Mouse (Mus musculus): Measurements from ENCODE around the gene Brix1. TPM values are rescaled to one million over a fixed set of nuclear protein-coding genes. Genes with fewer than 3 reads are reported as not detected.

Gene Brix1
- polyA plus RNA-seq, 1 experiment from 2014 or later = 107 TPM

- 88% methylated on average over 9 of the region's 9 CpGs for WGBS
- no peaks in the 10 kb centered on the region for H3K27me3 ChIP-seq (ENCODE audit: control insufficient read depth, insufficient read depth, low read length)
- no peak overlapping the region for H3K4me3 ChIP-seq (ENCODE audit: low read depth, low read length)
- no peak overlapping the region for H3K9ac ChIP-seq (replicated peaks; ENCODE audit: low read depth, low read length)
- H3K4me2 ChIP-seq (replicated peaks; ENCODE audit: low read depth, low read length) = no peak overlapping the region
- H3K4me1 ChIP-seq (ENCODE audit: control insufficient read depth, insufficient read depth, low read length) = no peaks in the 10 kb centered on the region
- no peak overlapping the region for H3K27ac ChIP-seq (ENCODE audit: low read length)
- ATAC-seq (ENCODE audit: insufficient number of reproducible peaks, insufficient read depth, low FRiP score, low read depth) = no peak
- no peaks in the 10 kb centered on the region for H3K9me3 ChIP-seq (ENCODE audit: control insufficient read depth, low read depth, low read length)
- H3K36me3 ChIP-seq (ENCODE audit: control insufficient read depth, insufficient read depth, low read length) = peaks cover 8% of the 10 kb centered on the region; the same call in 1 of the 2 replicates
These were observed 44.3 kb downstream of the Brix1 start for GRCm38 (mm10) chr15:10441493-10441892.

GRCm38 (mm10) chr15:10439963-10440362 is 45.8 kb downstream of the Brix1 start:
- Histone ChIP-seq H3K27me3 (ENCODE audit: control insufficient read depth, insufficient read depth, low read length) (no peaks in the 10 kb centered on the region), H3K27ac (ENCODE audit: low read length) (no peak overlapping the region), H3K36me3 (ENCODE audit: control insufficient read depth, insufficient read depth, low read length) (peaks cover 2% of the 10 kb centered on the region; the same call in 1 of the 2 replicates), H3K9ac (replicated peaks; ENCODE audit: low read depth, low read length) (no peak overlapping the region), H3K4me3 (ENCODE audit: low read depth, low read length) (no peak overlapping the region), H3K4me2 (replicated peaks; ENCODE audit: low read depth, low read length) (no peak overlapping the region), H3K9me3 (ENCODE audit: control insufficient read depth, low read depth, low read length) (no peaks in the 10 kb centered on the region), H3K4me1 (ENCODE audit: control insufficient read depth, insufficient read depth, low read length) (no peaks in the 10 kb centered on the region)
- no peak for ATAC-seq (ENCODE audit: insufficient number of reproducible peaks, insufficient read depth, low FRiP score, low read depth)
- 71% methylated on average over 6 of the region's 6 CpGs for WGBS

DNA sequence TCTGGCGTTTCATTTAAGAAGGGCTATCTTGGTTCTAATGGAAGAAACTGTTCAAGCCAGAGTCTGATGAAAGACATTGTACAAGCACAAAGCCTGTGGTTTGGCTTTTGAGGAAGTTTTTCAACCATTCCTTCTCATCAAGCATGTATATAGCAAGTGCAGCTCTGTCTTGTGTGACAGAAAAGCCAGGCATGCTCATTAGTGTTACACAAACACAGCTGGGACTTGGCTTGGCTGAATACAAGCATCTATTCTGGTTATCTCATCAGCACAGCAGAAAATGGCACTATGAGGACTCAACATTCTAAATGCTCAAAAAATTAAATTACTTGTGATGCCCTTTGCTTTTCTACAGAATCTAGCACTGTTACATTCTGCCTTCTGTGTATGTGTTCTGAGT is 48.9 kb downstream of the Brix1 start:
- H3K4me3 ChIP-seq (ENCODE audit: low read depth, low read length) = no peak overlapping the region
- no peak overlapping the region for H3K9ac ChIP-seq (replicated peaks; ENCODE audit: low read depth, low read length)
- H3K27me3 ChIP-seq (ENCODE audit: control insufficient read depth, insufficient read depth, low read length) = no peaks in the 10 kb centered on the region
- no peaks in the 10 kb centered on the region for H3K4me1 ChIP-seq (ENCODE audit: control insufficient read depth, insufficient read depth, low read length)
- no peak overlapping the region for H3K4me2 ChIP-seq (replicated peaks; ENCODE audit: low read depth, low read length)
- ATAC-seq (ENCODE audit: insufficient number of reproducible peaks, insufficient read depth, low FRiP score, low read depth) = no peak
- 78% methylated on average over 1 of the region's 1 CpGs for WGBS
- no peak overlapping the region for H3K27ac ChIP-seq (ENCODE audit: low read length)
- H3K9me3 ChIP-seq (ENCODE audit: control insufficient read depth, low read depth, low read length) = no peaks in the 10 kb centered on the region
- H3K36me3 ChIP-seq (ENCODE audit: control insufficient read depth, insufficient read depth, low read length) = peaks cover 2% of the 10 kb centered on the region; the same call in 1 of the 2 replicates

- Histone ChIP-seq H3K27me3 (ENCODE audit: control insufficient read depth, insufficient read depth, low read length) (no peaks in the 10 kb centered on the region), H3K36me3 (ENCODE audit: control insufficient read depth, insufficient read depth, low read length) (no peaks in the 10 kb centered on the region), H3K4me2 (replicated peaks; ENCODE audit: low read depth, low read length) (no peak overlapping the region), H3K9me3 (ENCODE audit: control insufficient read depth, low read depth, low read length) (no peaks in the 10 kb centered on the region), H3K4me3 (ENCODE audit: low read depth, low read length) (no peak overlapping the region), H3K9ac (replicated peaks; ENCODE audit: low read depth, low read length) (no peak overlapping the region), H3K4me1 (ENCODE audit: control insufficient read depth, insufficient read depth, low read length) (no peaks in the 10 kb centered on the region), H3K27ac (ENCODE audit: low read length) (no peak overlapping the region)
- 89% methylated on average over 13 of the region's 13 CpGs for WGBS
- no peak for ATAC-seq (ENCODE audit: insufficient number of reproducible peaks, insufficient read depth, low FRiP score, low read depth)
These were observed 59.0 kb downstream of the Brix1 start for GRCm38 (mm10) chr15:10426545-10427266.

- Histone ChIP-seq H3K27ac (ENCODE audit: low read length) (no peak overlapping the region), H3K9ac (replicated peaks; ENCODE audit: low read depth, low read length) (no peak overlapping the region), H3K4me3 (ENCODE audit: low read depth, low read length) (no peak overlapping the region), H3K9me3 (ENCODE audit: control insufficient read depth, low read depth, low read length) (no peaks in the 10 kb centered on the region), H3K27me3 (ENCODE audit: control insufficient read depth, insufficient read depth, low read length) (no peaks in the 10 kb centered on the region), H3K4me2 (replicated peaks; ENCODE audit: low read depth, low read length) (no peak overlapping the region), H3K4me1 (ENCODE audit: control insufficient read depth, insufficient read depth, low read length) (no peaks in the 10 kb centered on the region), H3K36me3 (ENCODE audit: control insufficient read depth, insufficient read depth, low read length) (no peaks in the 10 kb centered on the region)
- ATAC-seq (ENCODE audit: insufficient number of reproducible peaks, insufficient read depth, low FRiP score, low read depth) = no peak
- WGBS = 90% methylated on average over 6 of the region's 6 CpGs
These were observed 59.6 kb downstream of the Brix1 start for GRCm38 (mm10) chr15:10426124-10426523.

Other genes with a start within 250 kb of the Brix1 start
- gene Gm21973, start 160.6 kb downstream of the Brix1 start, polyA plus RNA-seq (2014; fragmentation: Nextera tagmentation; extraction: Ambion mirVana) = not detected in 2 replicates
- not detected in 2 replicates for gene Agxt2, start 127.4 kb downstream of the Brix1 start, polyA plus RNA-seq (2014; fragmentation: Nextera tagmentation; extraction: Ambion mirVana)
- 12.4 and 13.2 TPM in 2 replicates for gene Dnajc21, start 15.4 kb downstream of the Brix1 start, polyA plus RNA-seq (2014; fragmentation: Nextera tagmentation; extraction: Ambion mirVana)
- gene Rad1, start 71 bp upstream of the Brix1 start, polyA plus RNA-seq (2014; fragmentation: Nextera tagmentation; extraction: Ambion mirVana) = 23.7 and 26.4 TPM in 2 replicates
- not detected in 2 replicates for gene Ttc23l, start 72.7 kb upstream of the Brix1 start, polyA plus RNA-seq (2014; fragmentation: Nextera tagmentation; extraction: Ambion mirVana)
- gene Rai14, start 228.7 kb upstream of the Brix1 start, polyA plus RNA-seq (2014; fragmentation: Nextera tagmentation; extraction: Ambion mirVana) = 23.2 and 27.3 TPM in 2 replicates